Comparison of ENCODE assay signal across 30 mouse cellular contexts in genomic region chr4:16371900-16372299, GRCm38 (mm10).
"Had no signal": no experiment of that assay in that cellular context is flagged by ENCODE, and none has a peak within 500 bp of the region (broad histone marks: within the 10 kb centered on the region; RNA-seq: fewer than 3 reads in every experiment).

No protein-coding gene starts in this region.

- H3K4me2 ChIP-seq: embryonic facial prominence, embryonic 12.5 days; embryonic facial prominence, embryonic 13.5 days; embryonic facial prominence, embryonic 15.5 days; forebrain, embryonic 12.5 days; forebrain, embryonic 13.5 days; forebrain, embryonic 15.5 days had no signal

- H3K27me3 ChIP-seq: embryonic facial prominence, embryonic 12.5 days; embryonic facial prominence, embryonic 13.5 days; embryonic facial prominence, embryonic 15.5 days; forebrain, embryonic 12.5 days; forebrain, embryonic 13.5 days; forebrain, embryonic 15.5 days had no signal

- H3K9me3 ChIP-seq: embryonic facial prominence, embryonic 10.5 days; embryonic facial prominence, embryonic 12.5 days; embryonic facial prominence, embryonic 13.5 days; embryonic facial prominence, embryonic 15.5 days; forebrain, embryonic 10.5 days; forebrain, embryonic 12.5 days; forebrain, embryonic 13.5 days; forebrain, embryonic 15.5 days had no signal

- H3K27ac ChIP-seq: embryonic facial prominence, embryonic 10.5 days; embryonic facial prominence, embryonic 12.5 days; embryonic facial prominence, embryonic 13.5 days; embryonic facial prominence, embryonic 15.5 days; forebrain, embryonic 10.5 days; forebrain, embryonic 12.5 days; forebrain, embryonic 13.5 days; forebrain, embryonic 15.5 days; gastrocnemius, adult 2 months; heart, adult 2 months had no signal

- ATAC-seq: forebrain, embryonic 13.5 days; forebrain, embryonic 14.5 days; forebrain, embryonic 15.5 days; forebrain, embryonic 16.5 days; forebrain, postnatal 0 days had no signal

- H3K36me3 ChIP-seq: embryonic facial prominence, embryonic 10.5 days; embryonic facial prominence, embryonic 12.5 days; embryonic facial prominence, embryonic 13.5 days; embryonic facial prominence, embryonic 15.5 days; forebrain, embryonic 10.5 days; forebrain, embryonic 12.5 days; forebrain, embryonic 15.5 days had no signal

- DNase-seq: cerebellum, adult 18-20 months; cerebellum, adult 2 months; cerebellum, adult 8-10 months; cerebellum, adult 9-10 months; cerebellum, adult 9-11 months; cerebellum, postnatal 10 days; cerebellum, postnatal 14 days; cerebellum, postnatal 25 days; cerebellum, postnatal 36 days; embryo, embryonic 11 days; forebrain, postnatal 0 days; gastrocnemius, adult 2 months; gastrocnemius, postnatal 10 days; gastrocnemius, postnatal 14 days; gastrocnemius, postnatal 25 days; gastrocnemius, postnatal 36 days; heart, adult 11 months; heart, adult 18-20 months; heart, adult 2 months had no signal

- H3K9ac ChIP-seq: embryonic facial prominence, embryonic 12.5 days; embryonic facial prominence, embryonic 13.5 days; embryonic facial prominence, embryonic 15.5 days; forebrain, embryonic 12.5 days; forebrain, embryonic 13.5 days; forebrain, embryonic 15.5 days; forebrain, postnatal 0 days had no signal

- H3K4me3 ChIP-seq: embryonic facial prominence, embryonic 10.5 days; embryonic facial prominence, embryonic 12.5 days; embryonic facial prominence, embryonic 13.5 days; embryonic facial prominence, embryonic 15.5 days; erythroblast, embryonic 14.5 days; forebrain, embryonic 10.5 days; forebrain, embryonic 12.5 days; forebrain, embryonic 13.5 days; forebrain, embryonic 15.5 days; gastrocnemius, adult 2 months; heart, adult 2 months had no signal

- H3K4me1 ChIP-seq: embryonic facial prominence, embryonic 10.5 days; embryonic facial prominence, embryonic 12.5 days; embryonic facial prominence, embryonic 13.5 days; embryonic facial prominence, embryonic 15.5 days; forebrain, embryonic 10.5 days; forebrain, embryonic 12.5 days; forebrain, embryonic 13.5 days; forebrain, embryonic 15.5 days had no signal
